Mouse (Mus musculus) G1E (cell line): Measurements from ENCODE around the gene Ell2.

ENCODE experiments used
- CTCF ChIP-seq: IDR thresholded peaks from 2 replicates; pipeline ENCODE4 v1.5.1; 2012; ENCODE audit warnings: low read depth, low read length, inconsistent platforms, mixed read lengths
- GATA1 ChIP-seq: IDR thresholded peaks from 2 replicates; pipeline ENCODE4 v1.6.1; 2012; ENCODE audit warnings: borderline replicate concordance, low read length, inconsistent platforms, mixed read lengths
- POLR2AphosphoS5 ChIP-seq: IDR thresholded peaks from 2 replicates; pipeline ENCODE4 v1.6.1; 2012; ENCODE audit warnings: low read depth, low read length, inconsistent platforms; ENCODE audit not compliant: insufficient replicate concordance

DNA sequence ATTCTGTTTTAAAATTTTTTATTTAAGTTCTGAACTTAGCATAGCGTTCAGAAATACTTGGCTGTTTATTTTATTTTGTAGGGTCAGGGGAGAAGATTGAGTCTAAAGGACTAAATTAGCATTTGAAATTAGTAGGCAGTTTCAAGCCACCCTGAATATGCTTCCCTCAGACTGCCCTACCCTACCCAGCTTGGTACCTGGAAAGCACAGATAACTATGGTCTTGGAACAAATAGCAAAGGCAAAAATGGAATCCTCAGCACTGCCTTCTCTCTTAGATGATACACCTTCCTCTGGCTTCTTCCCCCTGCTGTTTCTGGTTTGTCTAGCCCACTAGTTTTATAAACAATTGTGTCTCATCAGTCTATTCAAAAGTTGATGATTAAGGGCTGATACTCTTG, 23.3 kb downstream of the Ell2 start:
- TF ChIP-seq CTCF (no peak), GATA1 (no peak), POLR2AphosphoS5 (no peak)
